Mouse (Mus musculus): ENCODE results near the gene Lin54. TPM values are rescaled to one million over a fixed set of nuclear protein-coding genes. Genes with fewer than 3 reads are reported as not detected.

The Lin54 gene
- total and polyA plus RNA-seq, 3 experiments = 11.8 to 14.1 (median 12.9) TPM

DNA sequence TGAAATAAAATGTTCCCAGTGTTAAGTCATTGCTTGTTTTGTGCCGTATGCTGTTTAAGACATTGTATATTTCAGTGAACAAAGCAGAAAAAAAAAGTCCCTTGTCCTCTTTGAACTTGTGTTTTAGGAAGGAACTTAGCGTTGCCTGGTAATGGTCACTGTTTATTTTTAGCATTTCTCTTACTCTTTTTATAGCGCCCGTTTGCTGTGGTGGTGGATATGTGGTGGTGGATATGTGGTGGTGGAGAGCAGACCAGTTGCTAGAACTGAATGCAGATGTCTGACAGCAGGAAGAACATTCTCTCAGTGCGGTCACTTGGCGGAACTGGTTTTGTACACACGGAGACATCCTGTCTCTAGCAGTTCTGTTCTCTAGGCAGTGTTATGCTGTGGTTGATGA is 25.7 kb upstream of the Lin54 start (continued):
- TF ChIP-seq SIN3A (IDR thresholded peaks at IDR 0.05; ENCODE audit: low read length) (peak; percentile 50; the same call in 1 of the 2 replicates), CHD1 (IDR thresholded peaks at IDR 0.05; ENCODE audit: low read depth, low read length) (0 out of 2 replicates have a peak, but pooled peaks have one; percentile 71), NELFE (IDR thresholded peaks at IDR 0.05; ENCODE audit: low read depth, low read length) (no peak), UBTF (IDR thresholded peaks at IDR 0.05; ENCODE audit: low read depth, low read length) (0 out of 2 replicates have a peak, but pooled peaks have one; percentile 42), ETS1 (conservative IDR thresholded peaks at IDR 0.05; ENCODE audit: low read depth, low read length) (peak; percentile 80), TBP (conservative IDR thresholded peaks at IDR 0.05; ENCODE audit: low read depth, low read length) (peak; percentile 88), KAT2A (IDR thresholded peaks at IDR 0.05; ENCODE audit: insufficient replicate concordance, low read length) (no peak), JUN (IDR thresholded peaks at IDR 0.05; ENCODE audit: insufficient read depth, low read depth, low read length) (no peak), POLR2A (IDR thresholded peaks at IDR 0.05; ENCODE audit: low read depth, low read length) (0 out of 2 replicates have a peak, but pooled peaks have one; percentile 29), CHD2 (IDR thresholded peaks at IDR 0.05; ENCODE audit: low read length) (no peak), BHLHE40 (IDR thresholded peaks at IDR 0.05; ENCODE audit: low read depth, low read length) (peak; percentile 69)

DNA sequence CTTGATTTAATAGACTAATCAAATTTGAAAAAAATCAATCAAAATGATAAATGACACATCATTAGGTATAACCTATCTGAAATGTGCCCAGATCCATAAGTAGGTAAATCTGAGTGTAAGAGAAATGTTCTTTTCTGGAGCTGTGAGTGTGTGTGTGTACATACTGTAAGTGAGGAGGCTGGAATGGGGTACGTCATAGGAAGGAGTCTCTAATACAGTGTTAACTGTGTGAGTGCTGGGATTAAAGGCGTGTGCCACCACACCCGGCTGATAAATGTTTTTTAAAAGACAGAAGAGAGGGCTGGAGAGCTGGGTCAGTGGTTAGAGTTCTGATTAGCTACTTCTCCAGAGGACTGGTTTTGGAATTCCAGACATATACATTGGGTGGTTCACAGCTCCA is 25.2 kb upstream of the Lin54 start:
- TF ChIP-seq ZNF384 (IDR thresholded peaks at IDR 0.05; ENCODE audit: low read depth, low read length) (no peak), ZC3H11A (IDR thresholded peaks at IDR 0.05; ENCODE audit: low read depth, low read length) (no peak), ELF1 (IDR thresholded peaks at IDR 0.05; ENCODE audit: low read depth, low read length) (no peak), BHLHE40 (IDR thresholded peaks at IDR 0.05; ENCODE audit: low read depth, low read length) (no peak), MYC (IDR thresholded peaks at IDR 0.05; ENCODE audit: low read depth, low read length) (no peak), GABPA (IDR thresholded peaks at IDR 0.05; ENCODE audit: insufficient replicate concordance, low read depth, low read length) (no peak)
- peak overlapping the region; percentile 95 for H3K4me2 ChIP-seq (ENCODE audit: insufficient read depth, low read depth, poor library complexity, severe bottlenecking)
- in situ Hi-C loops (cut with MboI; ENCODE audit: low pct_ligation_motif_present, low pct_unique_long_range_greater_than_20kb, low sequenced_read_pairs) = no loop called here
- DNase-seq (ENCODE audit: extremely low read depth) = no peak
- H3K4me1 ChIP-seq (ENCODE audit: control insufficient read depth in 1 of 2, insufficient read depth in 2 of 2) = peaks cover 2 to 61% of the 10 kb centered on the region in 2 experiments; a peak in 2 of 4 replicates
- H3K27ac ChIP-seq (ENCODE audit: insufficient read depth, low read depth) = peak overlapping the region; percentile 55
- H3K36me3 ChIP-seq (replicated peaks in 1 of 2; ENCODE audit: control insufficient read depth in 1 of 2, insufficient read depth in 1 of 2, low read length in 1 of 2) = peaks cover 24 to 54% of the 10 kb centered on the region in 2 experiments
- peak overlapping the region; percentile 73 for H3K9ac ChIP-seq (ENCODE audit: insufficient read depth, low read depth)
- dilution Hi-C loops (cut with MboI; ENCODE audit: extremely low pct_ligation_motif_present, extremely low pct_unique_long_range_greater_than_20kb, low sequenced_read_pairs) = no loop called here
- no peaks in the 10 kb centered on the region for H3K9me3 ChIP-seq (replicated peaks; ENCODE audit: low read length)
- H3K4me3 ChIP-seq (replicated peaks in 1 of 3; ENCODE audit: low read depth in 2 of 3, low read length in 2 of 3, poor library complexity in 1 of 3) = no peak overlapping the region
- H3K27me3 ChIP-seq (replicated peaks) = no peaks in the 10 kb centered on the region
- peaks cover 65% of the 10 kb centered on the region for H3K79me2 ChIP-seq (replicated peaks; ENCODE audit: control insufficient read depth, extremely low read depth, insufficient read depth, poor library complexity, severe bottlenecking)

DNA sequence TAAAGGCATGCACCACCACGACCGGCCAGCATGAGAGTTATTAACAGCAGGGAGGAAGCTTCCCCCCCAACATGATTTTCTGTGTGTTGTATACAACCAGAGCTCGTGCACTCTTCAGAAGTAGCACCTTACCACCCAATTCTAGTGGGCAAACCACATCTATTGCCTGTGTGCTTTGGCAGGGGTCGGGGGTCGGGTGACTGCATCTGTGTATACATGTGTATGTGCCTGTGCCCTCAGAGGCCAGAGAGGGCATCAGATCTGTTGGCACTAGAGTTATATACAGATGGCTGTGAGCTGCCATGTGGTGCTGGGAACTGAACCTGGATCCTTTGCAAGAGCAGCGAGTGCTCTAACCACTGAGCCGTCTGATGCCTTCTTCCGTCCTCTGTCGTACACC is 24.5 kb upstream of the Lin54 start:
- H3K4me2 ChIP-seq (ENCODE audit: insufficient read depth, low read depth, poor library complexity, severe bottlenecking) = no peak overlapping the region
- peaks cover 70% of the 10 kb centered on the region for H3K79me2 ChIP-seq (replicated peaks; ENCODE audit: control insufficient read depth, extremely low read depth, insufficient read depth, poor library complexity, severe bottlenecking)
- in situ Hi-C loops (cut with MboI; ENCODE audit: low pct_ligation_motif_present, low pct_unique_long_range_greater_than_20kb, low sequenced_read_pairs) = no loop called here
- TF ChIP-seq JUN (IDR thresholded peaks at IDR 0.05; ENCODE audit: insufficient read depth, low read depth, low read length) (no peak), EP300 (IDR thresholded peaks at IDR 0.05; ENCODE audit: low read length) (no peak), GABPA (IDR thresholded peaks at IDR 0.05; ENCODE audit: insufficient replicate concordance, low read depth, low read length) (no peak), CHD1 (IDR thresholded peaks at IDR 0.05; ENCODE audit: low read depth, low read length) (no peak), PAX5 (IDR thresholded peaks at IDR 0.05; ENCODE audit: low read length) (no peak)
- H3K27ac ChIP-seq (ENCODE audit: insufficient read depth, low read depth) = no peak overlapping the region
- H3K36me3 ChIP-seq (replicated peaks in 1 of 2; ENCODE audit: control insufficient read depth in 1 of 2, insufficient read depth in 1 of 2, low read length in 1 of 2) = peaks cover 17 to 47% of the 10 kb centered on the region in 2 experiments
- no peaks in the 10 kb centered on the region for H3K27me3 ChIP-seq (replicated peaks)
- H3K4me3 ChIP-seq (replicated peaks in 1 of 3; ENCODE audit: low read depth in 2 of 3, low read length in 2 of 3, poor library complexity in 1 of 3) = no peak overlapping the region
- dilution Hi-C loops (cut with MboI; ENCODE audit: extremely low pct_ligation_motif_present, extremely low pct_unique_long_range_greater_than_20kb, low sequenced_read_pairs) = no loop called here
- H3K9ac ChIP-seq (ENCODE audit: insufficient read depth, low read depth) = no peak overlapping the region
- no peaks in the 10 kb centered on the region for H3K9me3 ChIP-seq (replicated peaks; ENCODE audit: low read length)
- no peak for DNase-seq (ENCODE audit: extremely low read depth)
- peaks cover 2 to 68% of the 10 kb centered on the region in 2 experiments; a peak in 2 of 4 replicates for H3K4me1 ChIP-seq (ENCODE audit: control insufficient read depth in 1 of 2, insufficient read depth in 2 of 2)

Measured in CH12.LX (cell line).